Mouse (Mus musculus) frontal cortex, postnatal 25 days (tissue): Measurements from ENCODE around the gene 1700109H08Rik.
"Not testable (repeated sequence)": the region's sequence is repeated elsewhere in the genome, so short reads cannot be mapped to it uniquely, and the experiment has no call there.

Source experiments
- DNase-seq, 2 experiments: peaks; one replicate each; pipeline ENCODE4 v3.0.0; 2022; ENCODE audit warnings: low spot score in 2 of 2

Gene 1700109H08Rik

DNA sequence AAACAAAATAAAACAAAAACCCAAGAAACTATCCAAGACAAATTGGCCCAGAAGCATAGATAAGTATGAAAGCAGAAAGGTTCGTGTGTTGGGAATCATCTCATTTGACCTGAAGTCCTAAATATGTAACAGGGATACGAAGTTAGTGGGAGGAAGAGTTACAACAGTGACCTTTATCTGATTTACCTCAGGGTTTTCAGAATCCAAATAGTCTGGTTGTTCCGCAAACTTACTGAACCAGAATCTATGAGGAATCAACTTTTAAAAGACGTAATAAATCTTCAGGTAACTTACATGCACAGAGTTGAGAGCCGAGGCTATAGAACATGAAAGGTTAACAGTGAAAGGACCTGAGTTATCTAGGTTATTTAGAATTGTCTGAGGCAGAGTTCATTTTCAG, 27.4 kb downstream of the 1700109H08Rik start:
- DNase-seq: no peak

- no peak for DNase-seq
Observed at GRCm38 (mm10) chr5:3600298-3600697, 28.9 kb downstream of the 1700109H08Rik start.

GRCm38 (mm10) chr5:3600790-3601189, 29.4 kb downstream of the 1700109H08Rik start:
- DNase-seq: no peak

- DNase-seq: no peak
Observed at GRCm38 (mm10) chr5:3607114-3607513, 35.7 kb downstream of the 1700109H08Rik start.

DNA sequence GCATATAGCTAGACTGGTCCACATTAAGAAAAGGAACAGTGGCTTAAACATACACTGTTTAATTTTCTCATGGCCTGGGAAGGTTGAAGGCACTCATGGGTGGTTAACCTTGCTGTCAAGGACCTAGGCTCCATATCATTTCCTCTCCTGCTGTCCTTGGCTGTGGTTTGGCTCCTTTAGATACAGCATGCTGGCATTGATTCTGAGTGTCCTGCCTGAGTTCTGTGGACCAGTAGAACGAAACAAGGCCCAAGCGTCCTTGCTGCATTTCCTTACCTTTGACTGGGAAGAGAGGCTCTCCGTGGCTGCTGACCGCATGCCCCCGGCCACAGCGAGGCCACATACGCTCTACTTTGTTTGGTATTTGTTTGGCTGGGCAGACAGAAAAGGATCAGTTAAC, 37.9 kb downstream of the 1700109H08Rik start:
- no peak for DNase-seq

DNA sequence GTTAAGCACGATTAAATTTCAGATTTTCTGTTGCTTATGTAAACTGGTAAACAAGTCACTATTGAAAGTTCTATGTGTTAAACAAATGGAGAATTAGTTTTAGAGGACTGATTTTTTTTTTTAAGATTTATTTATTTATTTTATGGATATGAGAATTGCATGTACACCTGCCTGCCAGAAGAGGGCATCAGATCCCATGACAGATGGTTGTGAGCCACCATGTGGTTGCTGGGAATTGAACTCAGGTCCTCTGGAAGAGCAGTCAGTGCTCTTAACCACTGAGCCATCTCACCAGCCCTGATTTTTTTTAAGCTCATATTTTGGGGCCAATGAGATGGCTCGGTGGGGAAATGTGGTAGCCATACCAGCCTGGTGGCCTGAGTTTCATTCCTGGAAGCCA, 40.5 kb downstream of the 1700109H08Rik start:
- DNase-seq: not testable (repeated sequence)

GRCm38 (mm10) chr5:3620486-3620885, 49.1 kb downstream of the 1700109H08Rik start:
- DNase-seq: no peak

GRCm38 (mm10) chr5:3630055-3630454, 58.7 kb downstream of the 1700109H08Rik start:
- no peak for DNase-seq

- DNase-seq: no peak
Observed at GRCm38 (mm10) chr5:3631512-3632271, 60.3 kb downstream of the 1700109H08Rik start.

DNA sequence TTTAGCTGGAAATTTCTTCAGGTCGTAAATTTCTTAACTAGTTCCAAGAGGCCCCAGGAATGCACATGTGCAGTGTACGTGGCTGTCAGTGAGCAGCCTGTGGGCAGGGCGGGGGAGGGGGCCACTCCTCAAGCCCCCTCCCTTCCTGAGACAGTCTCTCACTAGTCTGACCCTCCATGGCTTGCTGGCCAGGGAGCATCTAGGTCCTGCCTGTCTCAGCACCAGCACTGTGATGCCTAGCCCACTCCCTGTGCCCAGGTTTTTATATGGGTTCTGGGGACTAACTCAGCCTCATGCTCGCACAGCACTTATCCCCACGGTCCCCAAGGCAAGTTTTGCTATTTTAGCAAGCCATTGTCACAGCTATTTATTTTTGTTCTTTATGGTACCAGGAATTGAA, 60.9 kb downstream of the 1700109H08Rik start:
- DNase-seq: no peak

DNA sequence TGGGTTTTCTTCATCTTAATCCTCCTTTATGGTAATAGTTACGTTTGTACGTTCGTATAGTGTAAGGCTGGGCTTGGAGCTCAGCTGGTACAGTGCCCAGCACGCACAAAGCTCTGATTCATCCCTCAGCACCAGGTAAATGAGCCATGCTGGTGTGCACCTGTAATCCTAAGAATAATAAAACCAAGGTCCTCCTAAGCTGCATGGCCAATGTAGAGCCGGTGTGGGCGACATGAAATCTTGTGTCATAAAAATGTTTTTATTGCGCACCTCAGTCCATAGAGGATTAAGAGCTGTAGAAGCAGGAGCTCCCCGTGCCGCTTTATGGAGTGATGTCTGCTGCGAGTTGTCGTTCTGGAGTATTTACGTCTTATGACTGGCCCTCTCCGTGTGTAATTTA, 61.9 kb downstream of the 1700109H08Rik start:
- no peak for DNase-seq

DNA sequence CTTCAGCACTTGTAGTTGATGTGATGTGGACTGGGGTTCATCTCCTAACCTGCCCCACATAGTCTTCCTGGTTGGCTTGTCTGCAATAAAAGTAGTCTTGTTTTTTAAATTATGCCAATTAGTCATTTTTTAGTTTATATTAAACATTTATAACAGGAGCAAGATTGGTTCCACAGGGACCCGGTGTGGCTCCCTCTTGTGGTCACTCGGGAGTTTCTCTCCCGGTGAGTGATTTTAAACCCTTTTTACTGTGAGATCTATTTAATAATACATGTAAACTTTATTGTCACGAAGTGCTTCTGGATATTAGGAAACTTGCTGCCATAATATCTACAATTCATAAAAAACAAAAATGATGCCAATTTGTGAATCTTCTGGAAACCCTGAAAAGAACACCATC, 62.6 kb downstream of the 1700109H08Rik start:
- no peak for DNase-seq
